Mouse (Mus musculus) ZHBTc4 (cell line): ENCODE results near the gene Clcn1.
A peak's percentile ranks its signal among the peaks of the same experiment; 100 is the strongest.

Experiments used
- DNase-seq: peaks from one replicate; pipeline ENCODE4 v3.0.0-alpha.2; 2011; ENCODE audit warnings: low read depth, low spot score

Clcn1 gene

GRCm38 (mm10) chr6:42286448-42286847 is at the start of gene Clcn1:
TSS of gene Clcn1 (plus strand) at chr6:42286685.
- DNase-seq: no peak

DNA sequence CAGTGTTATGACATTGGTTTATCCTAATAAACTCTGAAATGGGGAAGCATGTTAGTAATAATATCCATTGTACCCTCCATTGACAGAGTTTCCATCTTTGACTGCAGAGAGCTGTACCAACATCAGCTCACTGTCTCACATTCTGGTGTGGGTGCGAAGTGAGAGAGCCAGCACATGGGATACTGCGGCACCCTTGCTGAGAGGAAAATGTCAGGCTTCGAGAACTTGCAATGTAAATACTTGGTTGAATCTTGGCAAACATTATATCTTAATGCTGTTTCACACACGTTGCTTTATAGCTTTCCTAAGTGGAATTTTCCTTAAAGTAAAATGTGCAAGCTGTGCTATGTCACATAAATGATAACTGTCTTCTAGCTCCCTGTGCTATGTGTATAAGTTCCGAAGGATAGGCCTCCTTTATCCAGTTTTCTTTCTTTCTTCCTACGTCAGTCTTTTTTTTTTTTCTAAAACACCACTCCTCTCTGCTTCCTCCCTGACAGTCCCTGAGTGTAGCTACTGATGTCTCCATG is 49.1 kb upstream of the Clcn1 start:
- no peak for DNase-seq

DNA sequence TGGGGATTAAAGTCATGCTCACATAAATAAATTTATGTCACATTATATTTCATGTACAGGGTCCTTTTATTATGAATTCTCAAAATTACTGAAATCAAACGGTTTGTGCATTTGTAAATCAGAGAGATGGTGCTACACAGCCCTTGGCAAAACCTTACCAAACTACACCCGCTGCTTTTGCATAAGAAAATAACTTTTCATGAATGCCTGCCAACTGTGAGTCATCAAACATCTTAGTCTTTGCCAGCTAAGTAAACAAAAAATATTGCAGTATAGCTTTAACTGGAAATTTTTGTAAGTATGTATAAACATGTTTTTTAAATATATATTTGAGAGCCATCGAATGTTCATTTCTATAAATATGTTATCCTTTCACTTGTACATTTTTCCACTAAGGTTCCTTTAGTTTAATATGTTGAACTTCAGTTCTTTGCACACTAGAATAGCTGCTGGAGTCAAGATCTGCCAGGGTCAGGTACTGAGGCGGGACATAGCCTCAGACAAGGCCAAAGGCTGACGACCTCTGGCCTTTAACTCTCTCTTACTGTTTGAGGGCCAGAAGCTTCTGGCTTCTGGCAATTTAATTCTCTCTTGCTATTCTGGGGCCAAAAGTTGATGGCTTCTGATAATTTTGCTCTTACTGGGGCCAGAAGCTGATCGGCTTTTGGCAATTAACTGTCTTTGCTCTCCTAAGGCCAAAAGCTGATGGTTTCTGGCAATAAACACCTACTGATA is 45.0 kb upstream of the Clcn1 start:
- no peak for DNase-seq

- peak; percentile 94 for DNase-seq
Observed at GRCm38 (mm10) chr6:42245711-42246353, 40.7 kb upstream of the Clcn1 start, which contains the start of gene Gstk1. TSS of gene Gstk1 (plus strand) at chr6:42245935.

DNA sequence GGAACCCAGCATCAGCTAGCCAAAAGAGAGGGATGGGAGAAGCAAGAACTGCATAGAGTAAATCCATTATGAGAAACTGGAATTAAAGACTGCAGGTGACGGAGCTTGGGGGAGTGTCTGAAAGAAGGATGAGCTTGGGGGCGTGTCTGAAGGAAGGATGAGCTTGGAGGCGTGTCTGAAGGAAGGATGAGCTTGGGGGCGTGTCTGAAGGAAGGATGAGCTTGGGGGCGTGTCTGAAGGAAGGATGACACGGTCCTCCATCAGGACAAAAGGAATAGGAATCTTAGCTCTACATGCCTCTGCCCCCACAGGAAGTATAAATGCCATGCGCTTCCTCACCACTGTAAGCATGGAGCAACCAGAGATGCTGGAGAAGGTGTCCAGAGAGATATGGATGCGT is 39.3 kb upstream of the Clcn1 start:
- DNase-seq: peak; percentile 50

- no peak for DNase-seq
Observed at GRCm38 (mm10) chr6:42247981-42248380, 38.5 kb upstream of the Clcn1 start.

DNA sequence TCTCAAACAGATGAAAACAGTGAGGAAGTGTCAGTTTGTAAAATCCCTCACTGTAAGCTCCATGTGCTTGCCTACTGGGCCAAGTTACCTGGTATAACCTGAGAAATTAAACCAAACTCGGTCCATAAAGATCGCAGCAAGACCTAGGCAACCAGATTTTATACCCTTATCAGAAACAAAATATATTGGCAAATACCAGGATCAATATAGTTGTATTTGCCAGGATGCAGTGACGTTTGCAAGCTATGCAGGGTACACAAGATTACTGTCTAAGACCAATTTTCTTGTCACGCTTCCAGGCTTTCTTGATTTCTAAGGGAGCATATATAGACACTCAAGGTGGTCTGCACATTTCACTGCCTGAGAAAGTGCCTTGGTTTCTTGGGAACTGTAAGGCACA is 34.7 kb upstream of the Clcn1 start:
- no peak for DNase-seq

- DNase-seq: no peak
Observed at GRCm38 (mm10) chr6:42253103-42253502, 33.4 kb upstream of the Clcn1 start.

DNA sequence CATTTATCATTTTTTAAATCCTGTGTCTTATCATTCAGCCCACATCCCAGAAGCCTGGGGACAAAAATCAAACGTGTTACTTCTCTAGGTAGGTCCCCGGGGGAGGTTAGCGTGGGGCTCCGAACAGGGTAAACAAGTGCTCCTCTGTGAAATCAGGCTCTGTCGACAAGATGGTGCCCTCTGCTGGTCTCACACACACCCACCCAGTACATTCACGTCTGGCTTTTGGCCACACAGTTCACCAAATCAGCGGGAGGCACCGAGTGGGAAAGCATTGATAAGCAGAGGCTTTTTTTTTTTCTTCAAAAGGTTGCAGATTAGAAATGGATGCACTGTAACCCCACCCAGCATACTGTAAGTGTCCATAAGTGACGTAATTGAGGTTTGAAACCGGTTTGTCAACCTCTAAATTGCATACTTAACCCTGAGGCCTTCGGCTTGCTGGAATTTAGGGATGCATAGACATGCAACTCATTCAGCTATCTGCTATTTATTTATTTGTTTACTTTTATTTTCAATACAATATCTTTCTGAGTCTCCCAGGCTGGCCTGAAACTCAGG is 29.1 kb upstream of the Clcn1 start:
- DNase-seq: peak; percentile 70

DNA sequence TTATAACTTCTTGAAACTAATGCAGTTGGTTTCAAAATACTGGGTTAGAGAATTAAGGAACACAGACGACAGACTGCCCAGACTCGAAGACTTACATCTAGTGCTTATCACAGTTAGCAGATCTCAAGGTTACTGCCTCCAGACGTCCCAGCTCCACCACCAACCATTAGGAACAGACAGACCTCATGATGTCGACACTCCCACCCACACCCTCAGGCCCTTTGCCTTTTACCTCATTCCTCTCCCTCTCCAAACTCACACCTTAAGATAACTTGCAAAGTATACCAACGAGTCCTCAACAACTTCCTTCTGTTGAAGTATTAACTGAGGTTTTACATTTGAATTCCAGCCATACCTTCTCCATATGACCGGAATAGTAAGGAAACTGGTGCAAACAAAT is 26.1 kb upstream of the Clcn1 start:
- no peak for DNase-seq

DNA sequence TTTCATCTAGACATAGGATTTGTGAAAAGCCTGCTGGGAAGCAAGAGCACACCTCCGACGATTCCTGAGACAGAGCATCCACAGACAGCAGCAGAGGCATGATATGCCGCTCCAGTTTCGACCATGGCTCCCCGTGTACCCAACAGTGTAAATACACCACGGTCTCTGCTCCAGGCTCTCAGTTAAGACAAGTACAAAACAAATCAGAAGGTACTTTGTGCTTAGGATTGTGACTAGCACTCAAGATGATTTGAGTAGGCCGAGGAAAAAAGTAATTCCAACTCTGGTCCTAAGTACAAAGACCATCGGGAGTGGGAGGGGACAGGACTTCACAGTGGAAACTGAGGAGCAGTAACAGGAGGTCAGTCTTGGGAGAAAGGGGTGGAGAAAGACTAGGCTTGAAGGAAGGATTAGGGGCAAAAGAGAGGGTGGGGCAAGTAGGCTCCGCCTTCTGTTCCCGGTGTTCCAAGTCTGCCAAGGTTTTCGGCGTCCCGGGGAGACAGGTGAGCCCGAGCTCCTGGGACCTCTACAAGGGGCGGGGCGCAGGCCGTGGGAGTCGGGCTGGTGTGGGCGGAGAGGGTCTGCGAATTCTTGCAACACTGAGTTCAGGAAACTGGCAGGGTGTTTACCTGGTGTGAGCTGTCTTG is 24.8 kb upstream of the Clcn1 start, which contains the start of gene Tmem139:
Gene Tmem139 (plus strand): TSS at position 447 of the 647 bp plus-strand sequence.
- DNase-seq: peak; percentile 62

DNA sequence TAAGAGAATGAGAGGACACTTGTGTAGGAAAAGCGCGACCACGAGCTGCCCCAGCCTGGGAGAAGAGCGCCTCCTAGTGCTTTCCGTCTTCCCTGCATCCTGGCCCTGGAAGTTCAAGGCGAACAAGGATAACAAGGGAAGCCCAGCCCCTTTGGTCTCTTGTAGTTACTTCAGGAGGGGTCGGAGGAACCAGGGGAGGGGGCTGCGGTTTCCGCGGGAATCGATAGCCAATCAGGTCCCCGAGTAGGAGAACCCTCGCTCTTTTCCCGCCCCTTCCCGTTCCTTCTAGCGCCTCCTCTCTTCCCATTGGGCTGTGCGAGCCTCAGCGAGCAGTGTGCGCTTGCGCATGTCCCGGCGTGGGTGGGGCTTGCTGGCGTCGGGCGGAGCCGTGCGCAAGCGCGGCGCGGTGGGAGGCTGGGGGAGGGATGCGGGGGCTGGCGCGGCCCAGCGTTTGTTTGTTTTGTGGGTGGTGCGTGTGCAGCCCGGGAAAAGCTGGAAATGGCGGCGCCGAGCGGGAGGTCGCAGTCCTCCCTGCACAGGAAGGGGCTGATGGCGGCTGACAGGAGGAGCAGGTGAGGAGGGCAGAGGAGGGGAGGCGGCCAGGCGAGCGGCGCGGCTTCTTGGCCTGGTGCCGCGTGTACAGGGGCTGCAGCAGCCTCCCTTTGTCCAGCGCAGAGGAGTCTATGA is 21.7 kb upstream of the Clcn1 start, which contains the start of gene Casp2:
Gene Casp2 (plus strand): TSS at position 360 of the 687 bp plus-strand sequence.
- DNase-seq: peak; percentile 99

GRCm38 (mm10) chr6:42265391-42266330 is 20.8 kb upstream of the Clcn1 start:
- peak; percentile 28 for DNase-seq

- no peak for DNase-seq
Observed at GRCm38 (mm10) chr6:42270817-42271216, 15.7 kb upstream of the Clcn1 start.

GRCm38 (mm10) chr6:42276151-42276550 is 10.3 kb upstream of the Clcn1 start:
- no peak for DNase-seq

DNA sequence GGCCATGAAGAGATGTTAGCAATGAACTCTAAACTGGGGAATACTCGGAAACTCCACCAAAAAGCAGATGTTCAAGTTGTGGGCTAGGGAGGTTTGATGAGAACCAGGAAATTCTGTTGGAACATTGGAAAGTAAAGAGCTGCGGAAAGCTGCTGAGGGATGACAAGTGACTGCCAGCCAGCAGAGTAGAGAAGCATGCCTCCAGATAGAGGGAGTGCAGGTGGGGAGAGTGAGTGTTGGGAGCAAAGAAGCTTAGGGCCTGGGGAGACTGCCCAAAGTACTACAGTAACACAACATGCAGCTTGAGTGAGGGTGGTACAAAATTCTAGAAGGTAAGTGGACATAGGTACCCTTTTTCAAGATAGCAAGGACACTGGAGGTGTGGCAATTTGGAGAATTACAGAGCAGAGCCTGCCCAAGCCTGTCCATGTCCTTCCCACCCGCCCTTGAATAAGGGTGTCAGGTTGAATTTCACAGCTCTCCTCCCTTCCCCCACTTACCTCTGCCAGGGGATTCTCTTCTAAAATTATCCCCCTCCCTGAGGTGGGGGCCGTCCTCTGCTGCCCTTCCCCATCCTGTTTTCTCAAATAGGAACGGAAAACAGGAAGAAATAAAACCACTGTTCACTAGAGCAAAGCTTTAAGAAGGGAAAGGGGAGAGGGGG is 3.5 kb upstream of the Clcn1 start:
- DNase-seq: no peak

DNA sequence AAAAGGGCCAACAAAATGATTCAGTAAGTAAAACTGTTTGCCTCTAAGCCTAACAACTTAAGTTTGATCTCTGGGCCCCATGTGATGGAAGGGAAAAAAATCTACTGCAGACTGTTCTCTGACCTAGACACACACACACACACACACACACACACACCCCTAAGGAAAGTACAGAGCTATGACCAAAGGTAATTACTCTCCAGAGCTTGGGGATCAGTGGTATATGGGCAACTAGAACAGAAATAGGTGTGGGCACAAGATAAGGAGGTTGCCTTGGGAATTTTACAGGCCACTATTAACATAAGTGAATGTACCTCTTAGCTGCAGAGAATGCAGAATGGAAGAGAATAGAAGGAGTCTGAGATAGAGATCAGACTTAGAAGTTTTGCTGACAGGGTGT is 1.1 kb downstream of the Clcn1 start:
- DNase-seq: no peak

DNA sequence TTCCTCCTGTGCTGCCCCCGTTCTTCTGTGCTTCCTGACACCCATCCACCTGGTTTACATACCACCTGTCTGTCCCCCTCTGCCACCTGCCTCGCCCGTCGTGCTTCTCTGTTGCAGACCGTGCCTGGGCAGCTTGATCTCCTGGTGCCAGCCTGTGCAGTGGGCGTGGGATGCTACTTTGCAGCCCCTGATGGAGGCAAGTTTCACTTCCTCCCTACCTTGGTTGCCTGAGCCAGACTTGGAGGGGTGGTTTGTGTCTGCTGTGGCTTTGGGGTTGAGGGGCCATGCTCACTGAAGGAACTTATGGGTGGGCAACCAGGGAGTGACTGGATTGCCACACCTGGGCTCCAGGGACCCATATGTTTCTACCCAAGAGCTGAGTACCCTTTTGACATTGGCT is 6.8 kb downstream of the Clcn1 start:
- DNase-seq: no peak

GRCm38 (mm10) chr6:42295549-42296094 is 9.1 kb downstream of the Clcn1 start:
- no peak for DNase-seq
